Mouse (Mus musculus) spleen, adult 2 months (tissue): ENCODE measurements at regions not wholly inside any gene's neighbourhood (a gene's known extent, or its start where the extent isn't known, plus 50 kb on each side); places are given as distances from the start of the nearest gene placed in this dataset.

Source experiments
- CTCF ChIP-seq: fragments of 200-500 bp; IDR thresholded peaks from 2 replicates; pipeline ENCODE4 v1.5.1; 2011; ENCODE audit warnings: mild to moderate bottlenecking, inconsistent platforms; ENCODE audit not compliant: insufficient read depth, insufficient read length, insufficient replicate concordance; ENCODE audit errors: extremely low read depth
- POLR2A ChIP-seq: fragments of 200-500 bp; IDR thresholded peaks from 2 replicates; pipeline ENCODE4 v1.6.1; 2011; ENCODE audit warnings: low read depth, low read length, inconsistent platforms

DNA sequence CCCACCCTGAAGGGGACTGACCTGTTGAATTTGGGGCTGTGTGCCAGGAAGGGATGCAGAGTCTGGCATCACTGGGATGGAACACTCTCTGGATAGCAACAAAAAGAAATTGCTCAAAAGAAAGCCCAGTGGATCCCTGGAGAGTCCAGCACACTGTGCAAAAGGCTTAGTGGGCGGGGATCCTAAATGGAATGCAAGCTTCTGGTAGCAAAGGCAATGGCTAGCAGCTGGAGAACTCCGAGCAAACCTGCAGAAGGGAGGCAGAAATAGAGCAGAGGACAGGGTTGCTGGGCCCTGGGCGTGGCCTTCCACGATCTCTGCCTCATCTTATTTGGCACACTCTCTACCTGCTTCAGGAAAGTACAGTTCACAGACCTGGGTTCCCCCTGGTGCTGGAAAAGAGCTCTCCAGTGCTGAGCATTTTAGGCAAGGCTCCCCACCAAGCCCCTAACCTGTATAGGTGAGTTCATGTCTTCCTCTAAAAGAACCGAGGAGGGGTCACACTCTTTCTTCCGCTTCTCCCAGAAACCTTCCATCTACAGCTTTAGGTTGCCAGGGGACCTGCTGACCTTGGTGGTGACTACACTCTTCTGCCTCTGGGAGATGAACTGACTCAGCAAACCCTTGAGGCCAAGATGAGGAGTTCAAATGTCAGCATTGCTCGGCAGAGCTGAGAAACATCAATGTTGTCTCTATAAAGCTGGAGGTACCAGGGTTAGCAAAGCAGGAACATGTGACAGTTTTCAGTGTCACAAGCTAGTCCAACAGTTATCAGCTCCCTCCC lies 112.6 kb upstream of the Slc44a1 start:
- TF ChIP-seq POLR2A (no peak), CTCF (no peak)
